Mouse (Mus musculus) forebrain, embryonic 11.5 days (tissue): ENCODE results near the gene Rbm20. TPM values are rescaled to one million over a fixed set of nuclear protein-coding genes. Genes with fewer than 3 reads are reported as not detected.

Experiments
- ATAC-seq: fragments of 200-750 bp; cut with Nextera tagmentation; replicated peaks from 2 replicates; pipeline ENCODE4 v1.8.0; 2017; ENCODE audit warnings: moderate TSS enrichment; ENCODE audit not compliant: low FRiP score
- DNase-seq: peaks from one replicate; pipeline ENCODE4 v3.0.0-alpha.2; 2017; ENCODE audit warnings: low spot score
- H3K27ac ChIP-seq: fragments of 300-500 bp; sonication (generic); 2 replicates; pipeline ENCODE4 v1.5.1; 2014; ENCODE audit warnings: low read depth, low read length
- H3K27me3 ChIP-seq: fragments of 300-500 bp; sonication (generic); 2 replicates; pipeline ENCODE4 v1.6.1; 2014; ENCODE audit warnings: mild to moderate bottlenecking, low read length, mixed read lengths; ENCODE audit not compliant: control insufficient read depth, insufficient read depth
- H3K36me3 ChIP-seq: fragments of 300-500 bp; sonication (generic); 2 replicates; pipeline ENCODE4 v1.6.1; 2014; ENCODE audit warnings: mild to moderate bottlenecking, low read length, moderate library complexity, mixed read lengths; ENCODE audit not compliant: control insufficient read depth, insufficient read depth
- H3K4me1 ChIP-seq: fragments of 300-500 bp; sonication (generic); replicated peaks from 2 replicates; pipeline ENCODE4 v1.6.1; 2014; ENCODE audit warnings: low read length, mixed read lengths; ENCODE audit not compliant: control insufficient read depth, insufficient read depth
- H3K4me2 ChIP-seq: fragments of 300-500 bp; sonication (generic); 2 replicates; pipeline ENCODE4 v1.6.1; 2014; ENCODE audit warnings: low read depth, mild to moderate bottlenecking, low read length, moderate library complexity, mixed read lengths; ENCODE audit not compliant: severe bottlenecking
- H3K4me3 ChIP-seq: fragments of 300-500 bp; sonication (generic); 2 replicates; pipeline ENCODE4 v1.5.1; 2014; ENCODE audit warnings: low read depth, low read length
- H3K9ac ChIP-seq: fragments of 300-500 bp; sonication (generic); 2 replicates; pipeline ENCODE4 v1.6.1; 2014; ENCODE audit warnings: low read length
- H3K9me3 ChIP-seq: fragments of 300-500 bp; sonication (generic); 2 replicates; pipeline ENCODE4 v1.6.1; 2016; ENCODE audit warnings: low read length, mixed read lengths; ENCODE audit not compliant: control insufficient read depth
- WGBS: fragments of 180-500 bp; shearing (Covaris S2); extraction: QIAGEN DNeasy Blood & Tissue Kit; methylation state at CpG from one replicate; pipeline ENCODE4 v1.1.7; 2014; 5-methylcytosine and 5-hydroxymethylcytosine counted together
- polyA plus RNA-seq: library from polyadenylated mRNA; unstranded; fragments of >200 nt; fragmentation: Nextera tagmentation; extraction: Ambion mirVana; gene quantifications from 2 replicates; pipeline ENCODE4 v1.2.1, GENCODE M21; 2014

Rbm20 gene
- polyA plus RNA-seq, 1 experiment from 2014 or later = 4.6 TPM

DNA sequence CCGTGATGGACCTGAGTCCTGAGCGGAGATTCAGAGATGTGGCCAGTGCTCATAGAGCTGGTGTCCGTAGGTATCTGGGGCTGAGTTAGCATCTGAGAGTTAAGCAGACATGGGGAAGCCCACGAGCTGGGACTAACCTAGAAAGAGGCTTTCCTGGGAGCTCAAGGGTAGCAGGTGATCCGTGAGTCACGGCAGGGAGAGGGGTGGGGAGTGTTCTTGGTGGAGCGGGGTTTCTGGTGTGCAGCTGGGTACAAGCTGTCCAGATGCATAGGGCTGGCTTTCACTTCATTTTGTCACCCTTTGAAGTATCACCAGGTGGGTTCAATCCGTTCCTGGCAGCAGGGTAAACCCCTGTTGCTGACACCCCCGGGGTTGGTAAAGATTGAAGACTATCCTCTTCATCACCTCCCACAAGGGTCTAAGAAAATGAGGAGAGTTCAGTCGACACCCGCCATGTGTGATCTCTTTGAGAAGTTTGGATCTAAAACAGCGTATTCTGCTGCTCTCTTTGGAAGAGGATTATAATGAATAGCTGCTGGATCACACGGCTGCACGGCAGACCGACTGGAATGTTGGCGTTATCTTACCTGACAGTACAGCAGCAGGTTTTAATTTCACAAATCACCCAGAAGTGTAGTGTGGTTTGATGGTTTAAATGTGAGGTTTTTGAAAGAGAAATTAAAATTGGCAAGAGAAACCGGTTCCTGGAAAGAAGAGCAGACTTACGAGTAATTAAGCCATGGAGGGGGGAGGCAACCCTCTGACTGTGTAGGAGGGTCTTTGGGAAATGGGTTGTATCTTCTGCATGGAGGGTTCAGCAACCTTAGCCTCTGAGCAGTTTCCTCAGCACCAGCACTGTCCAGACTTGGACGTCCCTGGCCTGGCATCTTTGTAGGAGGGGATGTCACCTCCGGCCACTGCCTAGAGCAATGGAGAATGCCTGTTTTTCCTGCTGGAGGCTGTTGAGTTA, 114.9 kb downstream of the Rbm20 start:
- H3K4me3 ChIP-seq = no peak overlapping the region
- H3K27ac ChIP-seq = no peak overlapping the region
- 78% methylated on average over 20 of the region's 20 CpGs for WGBS
- no peak overlapping the region for H3K9ac ChIP-seq
- no peak overlapping the region for H3K4me2 ChIP-seq
- no peaks in the 10 kb centered on the region for H3K9me3 ChIP-seq
- no peaks in the 10 kb centered on the region for H3K36me3 ChIP-seq
- H3K27me3 ChIP-seq = no peaks in the 10 kb centered on the region
- no peaks in the 10 kb centered on the region for H3K4me1 ChIP-seq
- ATAC-seq (no peak), DNase-seq (no peak)

DNA sequence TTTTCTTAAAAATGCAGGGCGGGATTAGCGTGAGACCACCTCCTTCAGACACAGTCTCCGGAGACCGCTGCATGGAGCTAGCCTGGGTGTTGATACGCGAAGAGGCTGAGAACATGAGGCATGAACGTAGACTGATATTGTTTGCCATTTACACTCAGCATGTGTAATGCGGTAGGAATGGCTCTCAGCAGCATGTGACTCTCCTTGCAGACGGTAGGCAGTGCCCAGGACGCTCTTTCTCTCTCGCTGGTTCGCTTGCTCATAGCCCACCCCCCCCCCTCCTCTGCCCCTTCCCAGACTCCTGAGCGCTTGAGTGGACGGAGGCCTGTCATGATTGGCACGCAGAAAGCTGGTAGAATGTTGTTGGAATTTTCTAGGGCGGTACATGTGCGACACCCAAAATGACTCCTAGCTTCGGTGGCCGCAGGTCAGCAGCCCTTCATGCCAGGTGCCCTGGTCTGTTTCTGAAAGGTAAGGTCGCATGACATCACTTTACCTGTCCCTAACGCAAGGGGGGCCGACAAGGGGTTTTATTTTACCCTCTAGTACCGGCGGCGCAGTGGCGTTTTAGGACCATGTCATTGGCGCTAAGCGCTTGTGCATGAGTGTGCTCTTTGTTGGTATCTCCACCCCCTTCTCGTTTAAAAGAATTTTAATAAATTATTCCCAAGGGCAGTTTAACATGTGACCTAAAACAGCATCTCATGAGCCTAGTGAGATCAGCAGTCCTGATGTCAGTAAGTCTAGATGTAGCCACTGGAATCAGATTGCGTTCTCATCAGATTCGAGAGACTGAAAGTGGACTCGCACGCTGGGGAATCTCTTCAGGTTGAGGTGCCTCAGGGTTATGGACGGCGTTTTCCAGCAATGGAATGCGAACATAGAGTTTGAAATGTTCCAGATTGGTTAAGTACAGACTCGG, 116.1 kb downstream of the Rbm20 start:
- Histone ChIP-seq H3K27ac (no peak overlapping the region), H3K4me1 (no peaks in the 10 kb centered on the region), H3K4me2 (no peak overlapping the region), H3K9me3 (no peaks in the 10 kb centered on the region), H3K9ac (no peak overlapping the region), H3K36me3 (no peaks in the 10 kb centered on the region), H3K27me3 (no peaks in the 10 kb centered on the region), H3K4me3 (no peak overlapping the region)
- DNase-seq (no peak), ATAC-seq (no peak)
- 89% methylated on average over 37 of the region's 37 CpGs for WGBS

DNA sequence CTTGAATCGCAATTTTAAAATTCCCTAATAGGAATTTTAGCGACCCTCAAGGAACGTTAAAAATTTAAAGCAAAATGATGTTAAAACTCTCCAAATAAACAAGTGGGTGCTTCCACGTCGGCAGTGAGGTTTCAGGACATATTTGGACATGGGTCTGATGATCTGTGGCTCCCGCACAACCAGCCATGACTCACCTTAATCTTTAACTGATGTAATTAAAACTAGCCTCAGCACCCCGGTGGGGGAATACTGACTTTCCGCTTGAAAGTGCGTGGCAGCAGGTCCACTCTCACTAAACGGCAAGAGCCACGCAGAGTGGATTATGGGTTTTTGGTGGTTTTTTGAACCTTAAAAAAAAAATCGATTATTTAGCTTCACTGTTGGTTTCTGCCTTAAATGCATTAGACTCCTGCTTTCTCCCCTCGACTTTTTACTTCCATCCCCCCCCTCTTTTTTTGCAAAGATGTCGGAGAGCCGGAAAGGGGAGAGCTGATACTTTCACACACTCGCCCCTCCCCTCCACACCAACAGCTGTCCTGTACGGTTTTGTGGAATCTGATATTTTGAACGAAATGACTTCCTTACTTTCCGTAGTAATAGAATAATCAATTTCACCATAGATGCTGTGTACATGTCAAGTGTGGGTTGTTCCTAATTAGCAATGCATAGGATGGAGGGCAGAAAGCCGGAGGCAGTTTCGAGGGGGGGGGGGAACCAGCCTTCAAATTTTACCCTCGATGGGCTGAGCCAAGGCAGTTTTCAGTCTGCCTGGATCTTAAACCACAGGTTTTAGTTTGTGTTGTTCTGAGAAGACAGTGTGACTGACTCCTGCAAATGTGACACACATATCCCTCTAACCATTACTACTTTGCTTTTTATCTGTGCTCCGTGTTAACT, 117.1 kb downstream of the Rbm20 start:
- 86% methylated on average over 23 of the region's 23 CpGs for WGBS
- no peaks in the 10 kb centered on the region for H3K9me3 ChIP-seq
- H3K4me2 ChIP-seq = no peak overlapping the region
- DNase-seq (no peak), ATAC-seq (no peak)
- no peaks in the 10 kb centered on the region for H3K4me1 ChIP-seq
- H3K9ac ChIP-seq = no peak overlapping the region
- no peak overlapping the region for H3K27ac ChIP-seq
- no peaks in the 10 kb centered on the region for H3K36me3 ChIP-seq
- no peak overlapping the region for H3K4me3 ChIP-seq
- H3K27me3 ChIP-seq = no peaks in the 10 kb centered on the region

DNA sequence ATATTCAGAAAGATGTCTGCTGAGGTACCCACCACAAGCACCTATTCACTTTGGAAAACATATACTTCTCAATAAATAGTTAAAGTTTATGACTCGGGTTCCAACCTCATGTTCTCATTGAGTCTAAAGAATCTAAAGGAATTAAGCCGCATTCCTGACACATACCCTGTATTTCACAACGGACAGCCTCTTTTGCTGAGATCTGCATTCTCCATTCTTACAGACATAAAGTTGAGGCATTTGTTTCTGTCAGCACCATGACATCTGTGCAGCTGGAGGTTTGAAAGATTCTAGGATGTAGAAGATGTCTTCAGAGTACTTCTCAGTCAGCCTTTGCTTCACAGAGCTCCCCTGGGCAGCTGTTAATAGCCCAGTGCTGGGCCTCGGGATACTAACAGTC, 117.9 kb downstream of the Rbm20 start:
- ATAC-seq (no peak), DNase-seq (no peak)
- Histone ChIP-seq H3K27me3 (no peaks in the 10 kb centered on the region), H3K4me2 (no peak overlapping the region), H3K27ac (no peak overlapping the region), H3K4me3 (no peak overlapping the region), H3K9me3 (no peaks in the 10 kb centered on the region), H3K36me3 (no peaks in the 10 kb centered on the region), H3K4me1 (no peaks in the 10 kb centered on the region), H3K9ac (no peak overlapping the region)
- WGBS = 92% methylated on average over 4 of the region's 4 CpGs

DNA sequence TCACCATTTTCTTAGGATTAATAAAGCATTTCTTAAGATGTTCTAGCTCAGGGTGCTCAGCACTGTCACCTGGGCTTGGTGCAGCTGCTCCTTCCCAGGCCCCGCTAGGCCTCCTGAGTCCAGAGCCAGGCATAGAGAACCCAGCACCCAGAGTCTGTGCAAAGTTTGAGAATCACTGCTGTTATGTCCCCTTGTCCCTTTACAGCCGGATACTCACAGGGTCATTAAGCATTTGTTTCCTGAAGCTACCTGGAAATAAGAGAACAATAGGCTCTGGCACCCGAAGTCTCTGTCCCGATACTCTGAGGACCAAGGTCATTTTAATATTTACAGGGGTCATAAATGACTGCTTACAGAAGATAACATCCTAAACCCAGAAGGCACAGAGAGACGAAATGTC, 118.9 kb downstream of the Rbm20 start:
- H3K4me2 ChIP-seq = no peak overlapping the region
- no peak overlapping the region for H3K4me3 ChIP-seq
- ATAC-seq = no peak
- H3K27ac ChIP-seq = no peak overlapping the region
- no peaks in the 10 kb centered on the region for H3K36me3 ChIP-seq
- H3K9ac ChIP-seq = no peak overlapping the region
- no peak for DNase-seq
- no peaks in the 10 kb centered on the region for H3K27me3 ChIP-seq
- H3K4me1 ChIP-seq = no peaks in the 10 kb centered on the region
- no peaks in the 10 kb centered on the region for H3K9me3 ChIP-seq
- WGBS = 93% methylated on average over 5 of the region's 5 CpGs

DNA sequence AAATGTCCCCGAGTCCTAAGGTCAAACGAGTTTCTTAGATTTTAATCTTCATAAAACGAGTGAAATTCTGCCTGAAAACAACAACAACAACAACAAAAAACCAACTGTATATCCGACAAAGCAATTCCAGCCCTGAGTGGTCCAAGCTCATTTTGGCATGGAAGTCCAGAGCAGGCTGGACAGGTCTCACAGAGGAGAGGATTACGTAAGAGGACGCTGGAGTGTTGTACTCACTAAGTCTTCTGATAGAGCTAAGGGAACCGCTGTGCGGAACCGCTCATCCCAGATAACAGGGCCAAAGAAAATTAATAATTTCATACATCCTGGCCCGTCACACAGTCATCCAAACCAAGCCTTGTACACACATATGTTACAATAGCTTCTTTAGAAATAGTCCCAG, 120.7 kb downstream of the Rbm20 start:
- H3K4me1 ChIP-seq = no peaks in the 10 kb centered on the region
- DNase-seq = no peak
- no peak for ATAC-seq

DNA sequence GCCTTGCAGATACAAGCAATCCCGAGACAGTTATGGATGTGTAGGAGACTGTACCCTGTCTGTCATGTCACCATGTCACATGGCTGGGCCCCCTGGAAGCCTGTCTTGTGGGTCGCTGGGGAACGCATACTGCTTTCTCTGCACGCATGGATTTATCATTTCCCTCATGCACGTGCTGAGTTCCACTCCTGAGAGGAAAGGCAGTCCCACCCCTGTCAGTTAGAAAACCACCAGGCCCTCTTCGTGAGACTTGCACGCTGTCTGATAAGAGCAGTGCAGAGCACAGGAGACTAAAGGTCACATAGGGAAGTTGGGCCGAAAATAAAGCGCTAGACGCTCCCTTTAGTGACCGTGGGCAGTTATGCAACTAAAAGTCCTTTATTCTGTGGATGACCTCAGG, 122.8 kb downstream of the Rbm20 start:
- Histone ChIP-seq H3K27me3 (no peaks in the 10 kb centered on the region), H3K9ac (no peak overlapping the region), H3K4me3 (no peak overlapping the region), H3K36me3 (no peaks in the 10 kb centered on the region), H3K4me2 (no peak overlapping the region), H3K27ac (no peak overlapping the region), H3K4me1 (no peaks in the 10 kb centered on the region), H3K9me3 (no peaks in the 10 kb centered on the region)
- ATAC-seq (no peak), DNase-seq (no peak)
- 87% methylated on average over 11 of the region's 11 CpGs for WGBS

More for the DNA sequence above, 120.7 kb downstream of the Rbm20 start:
- H3K27me3 ChIP-seq = no peaks in the 10 kb centered on the region
- H3K4me3 ChIP-seq = no peak overlapping the region
- no peak overlapping the region for H3K9ac ChIP-seq
- 87% methylated on average over 10 of the region's 10 CpGs for WGBS
- no peaks in the 10 kb centered on the region for H3K9me3 ChIP-seq
- no peak overlapping the region for H3K4me2 ChIP-seq
- no peaks in the 10 kb centered on the region for H3K36me3 ChIP-seq
- H3K27ac ChIP-seq = no peak overlapping the region
